Mouse (Mus musculus) megakaryocyte, embryonic 14.5 days (primary cell): Measurements from ENCODE around the gene Minos1.

ENCODE experiments used
- FLI1 ChIP-seq: IDR thresholded peaks from 2 replicates; pipeline ENCODE4 v1.6.1; 2012; ENCODE audit warnings: low read length, inconsistent platforms, mixed read lengths
- GATA1 ChIP-seq: IDR thresholded peaks from 3 replicates; pipeline ENCODE4 v1.6.1; 2012; ENCODE audit warnings: mixed read lengths, low read length, inconsistent platforms, borderline replicate concordance

- TF ChIP-seq GATA1 (no peak), FLI1 (no peak)
These were observed 55.0 kb downstream of the Minos1 start for GRCm38 (mm10) chr4:139075915-139076314.
